Mouse (Mus musculus): ENCODE measurements around the gene Dnajc2. TPM values are rescaled to one million over a fixed set of nuclear protein-coding genes. Genes with fewer than 3 reads are reported as not detected.
"Not testable (repeated sequence)": the region's sequence is repeated elsewhere in the genome, so short reads cannot be mapped to it uniquely, and the experiment has no call there.

Gene Dnajc2
- polyA plus RNA-seq, 1 experiment from 2014 or later: 27.1 TPM

- no peaks in the 10 kb centered on the region for H3K4me1 ChIP-seq (ENCODE audit: insufficient read depth)
- no peak overlapping the region for H3K9ac ChIP-seq (replicated peaks)
- DNase-seq (no peak), ATAC-seq (0 out of 2 replicates have a peak, but pooled peaks have one; percentile 15)
- H3K4me2 ChIP-seq (ENCODE audit: low read depth, low read length): no peak overlapping the region
- WGBS (ENCODE audit: insufficient replicate concordance): 74% methylated on average over 10 of the region's 10 CpGs
- H3K27me3 ChIP-seq (ENCODE audit: insufficient read depth, low read length): no peaks in the 10 kb centered on the region
- TF ChIP-seq CTCF (IDR thresholded peaks at IDR 0.05; ENCODE audit: low read depth): no peak
- TF ChIP-seq EP300 (IDR thresholded peaks at IDR 0.05; ENCODE audit: low read depth): no peak
- no peaks in the 10 kb centered on the region for H3K9me3 ChIP-seq (ENCODE audit: low read length)
- H3K36me3 ChIP-seq (replicated peaks; ENCODE audit: insufficient read depth, low read length): no peaks in the 10 kb centered on the region
- no peak overlapping the region for H3K4me3 ChIP-seq (ENCODE audit: low read depth, low read length)
- H3K27ac ChIP-seq (ENCODE audit: low read depth): no peak overlapping the region
Observed at GRCm38 (mm10) chr5:21717165-21717715, 67.8 kb downstream of the Dnajc2 start.

GRCm38 (mm10) chr5:21714447-21714846 is 70.6 kb downstream of the Dnajc2 start:
- no peak overlapping the region for H3K4me2 ChIP-seq (ENCODE audit: low read depth, low read length)
- H3K27me3 ChIP-seq (ENCODE audit: insufficient read depth, low read length): no peaks in the 10 kb centered on the region
- H3K9ac ChIP-seq (replicated peaks): no peak overlapping the region
- no peak for TF ChIP-seq CTCF (IDR thresholded peaks at IDR 0.05; ENCODE audit: low read depth)
- TF ChIP-seq EP300 (IDR thresholded peaks at IDR 0.05; ENCODE audit: low read depth): no peak
- WGBS (ENCODE audit: insufficient replicate concordance): 67% methylated on average over 4 of the region's 4 CpGs
- H3K4me3 ChIP-seq (ENCODE audit: low read depth, low read length): no peak overlapping the region
- DNase-seq (no peak), ATAC-seq (no peak)
- no peaks in the 10 kb centered on the region for H3K4me1 ChIP-seq (ENCODE audit: insufficient read depth)
- H3K9me3 ChIP-seq (ENCODE audit: low read length): no peaks in the 10 kb centered on the region
- H3K27ac ChIP-seq (ENCODE audit: low read depth): no peak overlapping the region
- H3K36me3 ChIP-seq (replicated peaks; ENCODE audit: insufficient read depth, low read length): no peaks in the 10 kb centered on the region

DNA sequence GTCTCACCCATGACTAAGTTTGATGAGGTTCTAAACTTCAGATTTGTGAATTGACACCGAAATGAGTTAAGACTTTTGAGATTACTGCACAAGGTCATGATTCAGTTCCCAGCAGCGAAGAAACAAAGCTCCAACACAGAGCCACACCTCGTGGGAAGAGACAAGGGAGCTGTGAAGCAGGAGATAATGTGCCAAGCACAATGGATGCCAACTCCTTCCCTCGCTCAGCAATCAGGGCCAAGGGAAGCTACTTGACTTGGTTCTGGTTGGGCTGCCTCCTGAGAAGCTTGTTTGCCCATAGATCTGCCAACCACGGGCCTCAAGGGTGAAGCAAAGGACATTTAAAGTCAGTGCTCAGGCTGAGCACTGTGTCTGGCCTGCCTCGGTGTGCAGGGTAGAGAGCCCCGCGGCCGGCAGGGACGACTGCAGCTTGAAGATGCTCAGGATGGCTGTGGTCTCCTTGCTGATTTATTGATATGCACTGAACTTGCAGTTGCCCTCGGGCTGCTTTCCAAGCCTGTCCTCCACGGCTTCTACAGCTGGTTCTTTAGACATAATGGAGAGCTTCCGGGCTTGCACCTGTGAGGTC is 72.8 kb downstream of the Dnajc2 start:
- DNase-seq: no peak
- H3K9ac ChIP-seq (replicated peaks): no peak overlapping the region
- H3K4me3 ChIP-seq (ENCODE audit: low read depth, low read length): no peak overlapping the region
- H3K9me3 ChIP-seq (ENCODE audit: low read length): no peaks in the 10 kb centered on the region
- WGBS (ENCODE audit: insufficient replicate concordance): 69% methylated on average over 13 of the region's 13 CpGs
- H3K27me3 ChIP-seq (ENCODE audit: insufficient read depth, low read length): no peaks in the 10 kb centered on the region
- no peaks in the 10 kb centered on the region for H3K4me1 ChIP-seq (ENCODE audit: insufficient read depth)
- no peak for ATAC-seq
- no peak overlapping the region for H3K27ac ChIP-seq (ENCODE audit: low read depth)
- H3K4me2 ChIP-seq (ENCODE audit: low read depth, low read length): no peak overlapping the region
- no peaks in the 10 kb centered on the region for H3K36me3 ChIP-seq (replicated peaks; ENCODE audit: insufficient read depth, low read length)
- no peak for TF ChIP-seq CTCF (IDR thresholded peaks at IDR 0.05; ENCODE audit: low read depth)
- no peak for TF ChIP-seq EP300 (IDR thresholded peaks at IDR 0.05; ENCODE audit: low read depth)

GRCm38 (mm10) chr5:21708011-21708410 is 77.0 kb downstream of the Dnajc2 start:
- H3K4me2 ChIP-seq (ENCODE audit: low read depth, low read length): not testable (repeated sequence)

More at GRCm38 (mm10) chr5:21708011-21708410, 77.0 kb downstream of the Dnajc2 start:
- not testable (repeated sequence) for H3K4me3 ChIP-seq (ENCODE audit: low read depth, low read length); DNase-seq; H3K9me3 ChIP-seq (ENCODE audit: low read length); H3K9ac ChIP-seq (replicated peaks); H3K36me3 ChIP-seq (replicated peaks; ENCODE audit: insufficient read depth, low read length); H3K4me1 ChIP-seq (ENCODE audit: insufficient read depth); H3K27ac ChIP-seq (ENCODE audit: low read depth); H3K27me3 ChIP-seq (ENCODE audit: insufficient read depth, low read length); ATAC-seq
- WGBS (ENCODE audit: insufficient replicate concordance): 78% methylated on average over 8 of the region's 8 CpGs

Other genes starting within 250 kb of the Dnajc2 start
- gene Lrrc17, start 241.7 kb downstream of the Dnajc2 start, polyA plus RNA-seq (2015; fragmentation: Nextera tagmentation; extraction: Ambion mirVana): 0.81 and 0.99 TPM in 2 replicates
- gene Fbxl13, start 139.6 kb downstream of the Dnajc2 start, polyA plus RNA-seq (2015; fragmentation: Nextera tagmentation; extraction: Ambion mirVana): 0.05 and 0.09 TPM in 2 replicates
- gene Armc10, start 139.4 kb downstream of the Dnajc2 start, polyA plus RNA-seq (2015; fragmentation: Nextera tagmentation; extraction: Ambion mirVana): 7.4 TPM in 2 replicates
- 0.53 and 0.70 TPM in 2 replicates for gene Napepld, start 83.9 kb downstream of the Dnajc2 start, polyA plus RNA-seq (2015; fragmentation: Nextera tagmentation; extraction: Ambion mirVana)
- 43.6 and 45.9 TPM in 2 replicates for gene Pmpcb, start 48.1 kb downstream of the Dnajc2 start, polyA plus RNA-seq (2015; fragmentation: Nextera tagmentation; extraction: Ambion mirVana)
- 76.7 and 82.0 TPM in 2 replicates for gene Psmc2, start within 50 bp of the Dnajc2 start, polyA plus RNA-seq (2015; fragmentation: Nextera tagmentation; extraction: Ambion mirVana)
- gene Slc26a5, start 80.4 kb upstream of the Dnajc2 start, polyA plus RNA-seq (2015; fragmentation: Nextera tagmentation; extraction: Ambion mirVana): not detected in 2 replicates